Mouse (Mus musculus) midbrain, postnatal 0 days (tissue): ENCODE data around the gene Cd63. TPM values are rescaled to one million over a fixed set of nuclear protein-coding genes. Genes with fewer than 3 reads are reported as not detected.

ENCODE experiments used
- ATAC-seq: fragments of 200-750 bp; cut with Nextera tagmentation; 2 replicates; pipeline ENCODE4 v1.8.0; 2017; ENCODE audit warnings: moderate number of reproducible peaks, mild to moderate bottlenecking, moderate TSS enrichment, moderate library complexity; ENCODE audit not compliant: low FRiP score
- DNase-seq: peaks from one replicate; pipeline ENCODE4 v3.0.0-alpha.2; 2015; ENCODE audit warnings: low spot score
- H3K27ac ChIP-seq: fragments of 300-500 bp; sonication (generic); 2 replicates; pipeline ENCODE4 v1.5.1; 2014; ENCODE audit warnings: low read depth, mild to moderate bottlenecking, low read length, mixed read lengths
- H3K27me3 ChIP-seq: fragments of 300-500 bp; sonication (generic); 2 replicates; pipeline ENCODE4 v1.6.1; 2014; ENCODE audit warnings: low read length, control low read depth, mixed read lengths; ENCODE audit not compliant: insufficient read depth
- H3K36me3 ChIP-seq: fragments of 300-500 bp; sonication (generic); 2 replicates; pipeline ENCODE4 v1.6.1; 2014; ENCODE audit warnings: low read length, control low read depth, mixed read lengths; ENCODE audit not compliant: insufficient read depth
- H3K4me1 ChIP-seq: fragments of 300-500 bp; sonication (generic); 2 replicates; pipeline ENCODE4 v1.6.1; 2014; ENCODE audit warnings: mild to moderate bottlenecking, control low read depth, antibody characterized with exemption, low read length, mixed read lengths; ENCODE audit not compliant: insufficient read depth
- H3K4me2 ChIP-seq: fragments of 300-500 bp; sonication (generic); 2 replicates; pipeline ENCODE4 v1.6.1; 2014; ENCODE audit warnings: low read depth, mild to moderate bottlenecking, low read length, mixed read lengths; ENCODE audit not compliant: poor library complexity, severe bottlenecking
- H3K4me3 ChIP-seq: fragments of 300-500 bp; sonication (generic); 2 replicates; pipeline ENCODE4 v1.5.1; 2014; ENCODE audit warnings: low read depth, mild to moderate bottlenecking, low read length, moderate library complexity
- H3K9ac ChIP-seq: fragments of 300-500 bp; sonication (generic); replicated peaks from 2 replicates; pipeline ENCODE4 v1.6.1; 2014; ENCODE audit warnings: mild to moderate bottlenecking, low read length, moderate library complexity, mixed read lengths; ENCODE audit not compliant: poor library complexity, severe bottlenecking
- H3K9me3 ChIP-seq: fragments of 300-500 bp; sonication (generic); 2 replicates; pipeline ENCODE4 v1.6.1; 2016; ENCODE audit warnings: low read length, control low read depth
- CTCF ChIP-seq: IDR thresholded peaks from 2 replicates; pipeline ENCODE4 v1.5.1; 2016; ENCODE audit warnings: antibody characterized with exemption, mild to moderate bottlenecking
- WGBS: fragments of 180-500 bp; shearing (Covaris S2); extraction: QIAGEN DNeasy Blood & Tissue Kit; methylation state at CpG from one replicate; pipeline ENCODE4 v1.1.7; 2014; 5-methylcytosine and 5-hydroxymethylcytosine counted together
- polyA plus RNA-seq: library from polyadenylated mRNA; unstranded; fragments of >200 nt; fragmentation: Nextera tagmentation; extraction: Ambion mirVana; gene quantifications from 2 replicates; pipeline ENCODE4 v1.2.1, GENCODE M21; 2015
- total RNA-seq: library from RNA; depleted of rRNA; stranded (reverse); fragments of >200 nt; gene quantifications from 2 replicates; pipeline ENCODE4 v1.2.3, GENCODE M21; 2014

The Cd63 gene
- total and polyA plus RNA-seq, 2 experiments from 2014 or later: 16.6 to 238 TPM

DNA sequence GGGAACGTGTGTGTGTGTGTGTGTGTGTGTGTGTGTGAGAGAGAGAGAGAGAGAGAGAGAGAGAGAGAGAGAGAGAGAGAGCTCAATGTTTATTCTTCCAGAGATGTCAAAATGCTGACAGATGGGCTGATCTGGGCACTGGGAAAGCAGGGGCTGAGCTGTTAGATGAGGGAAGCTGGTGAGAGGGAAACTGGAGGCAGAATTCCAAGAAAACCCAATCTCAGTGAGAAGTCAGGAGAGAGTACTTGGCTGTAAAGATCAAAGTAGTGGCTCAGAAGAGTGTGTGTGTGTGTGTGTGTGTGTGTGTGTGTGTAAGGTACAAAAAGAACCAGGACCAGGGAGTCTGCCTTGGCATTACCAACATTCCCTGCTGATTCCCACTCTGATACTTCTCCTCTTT is 3.3 kb upstream of the Cd63 start:
- ATAC-seq (no peak), DNase-seq (peak; percentile 46)
- H3K36me3 ChIP-seq: no peaks in the 10 kb centered on the region
- H3K27me3 ChIP-seq: peaks cover 10% of the 10 kb centered on the region; the same call in 1 of the 2 replicates
- no peak overlapping the region for H3K27ac ChIP-seq
- H3K9me3 ChIP-seq: no peaks in the 10 kb centered on the region
- H3K4me1 ChIP-seq: peaks cover 2% of the 10 kb centered on the region; the same call in 1 of the 2 replicates
- no peak overlapping the region for H3K4me3 ChIP-seq
- 8% methylated on average over 1 of the region's 1 CpGs for WGBS
- H3K9ac ChIP-seq: no peak overlapping the region
- no peak overlapping the region for H3K4me2 ChIP-seq
- no peak for TF ChIP-seq CTCF

DNA sequence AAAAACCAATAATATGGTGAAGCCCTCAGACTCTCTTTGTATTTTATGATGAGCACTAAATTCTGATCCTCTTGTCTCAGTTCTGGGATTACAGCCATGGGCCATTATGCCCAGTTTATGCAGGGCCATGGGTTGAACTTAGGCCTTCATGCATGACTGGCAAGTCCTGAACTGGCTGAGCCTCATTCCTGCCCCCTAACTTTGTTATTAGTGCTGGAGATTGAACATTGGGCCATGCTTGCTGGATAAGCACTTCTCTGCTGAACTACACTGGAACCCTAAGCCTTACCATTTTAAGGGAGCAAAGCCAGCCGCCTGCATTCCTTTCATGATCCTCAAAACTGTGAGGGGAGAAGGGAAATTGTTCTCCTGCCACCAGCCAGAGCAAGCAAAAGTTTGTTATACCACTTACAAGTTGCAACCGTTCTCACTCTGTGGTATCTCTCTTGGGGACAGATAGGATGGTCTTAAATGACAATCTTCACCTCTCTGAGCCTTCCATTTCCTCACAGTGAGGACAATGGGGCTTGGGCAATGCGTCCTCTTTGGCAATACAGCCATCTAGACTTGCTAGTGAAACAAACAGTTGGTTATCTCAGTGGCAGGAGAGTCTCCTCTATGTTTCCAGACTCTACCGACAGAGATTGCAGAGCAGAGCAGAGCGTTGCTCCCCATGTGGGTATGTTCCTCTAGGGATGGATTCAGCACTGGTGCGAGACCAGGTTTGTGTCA is 864 bp upstream of the Cd63 start:
- DNase-seq (no peak), ATAC-seq (no peak)
- no peaks in the 10 kb centered on the region for H3K36me3 ChIP-seq
- TF ChIP-seq CTCF: no peak
- H3K4me3 ChIP-seq: no peak overlapping the region
- WGBS: 83% methylated on average over 6 of the region's 6 CpGs
- H3K4me2 ChIP-seq: no peak overlapping the region
- H3K27ac ChIP-seq: no peak overlapping the region
- H3K9ac ChIP-seq: no peak overlapping the region
- peaks cover 10% of the 10 kb centered on the region; the same call in 1 of the 2 replicates for H3K27me3 ChIP-seq
- no peaks in the 10 kb centered on the region for H3K4me1 ChIP-seq
- H3K9me3 ChIP-seq: no peaks in the 10 kb centered on the region

DNA sequence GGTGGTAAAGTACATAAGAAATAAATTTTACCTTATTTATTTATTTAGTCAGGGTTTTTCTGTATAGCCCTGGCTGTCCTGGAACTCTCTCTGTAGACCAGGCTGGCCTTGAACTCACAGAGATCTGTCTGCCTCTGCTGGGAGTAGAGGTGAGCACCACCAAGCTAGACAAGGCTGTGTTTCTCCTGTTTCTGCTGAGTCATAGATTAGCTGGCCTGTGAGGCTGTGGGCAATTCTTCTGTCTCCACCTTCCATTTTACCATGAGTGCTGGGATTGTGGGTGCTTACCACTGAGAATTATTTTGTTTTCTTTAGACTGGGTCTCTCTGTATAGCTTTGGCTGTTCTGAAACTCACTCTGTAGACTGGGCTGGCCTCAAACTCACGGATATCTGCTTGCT is 620 bp downstream of the Cd63 start:
- no peaks in the 10 kb centered on the region for H3K9me3 ChIP-seq
- no peaks in the 10 kb centered on the region for H3K4me1 ChIP-seq
- no peak overlapping the region for H3K27ac ChIP-seq
- H3K4me3 ChIP-seq: no peak overlapping the region
- TF ChIP-seq CTCF: no peak
- WGBS: 81% methylated on average over 1 of the region's 1 CpGs
- H3K4me2 ChIP-seq: no peak overlapping the region
- no peak overlapping the region for H3K9ac ChIP-seq
- no peak for DNase-seq
- 0 out of 2 replicates have a peak, but pooled peaks cover 4% of the 10 kb centered on the region for H3K27me3 ChIP-seq
- no peak for ATAC-seq
- H3K36me3 ChIP-seq: no peaks in the 10 kb centered on the region

DNA sequence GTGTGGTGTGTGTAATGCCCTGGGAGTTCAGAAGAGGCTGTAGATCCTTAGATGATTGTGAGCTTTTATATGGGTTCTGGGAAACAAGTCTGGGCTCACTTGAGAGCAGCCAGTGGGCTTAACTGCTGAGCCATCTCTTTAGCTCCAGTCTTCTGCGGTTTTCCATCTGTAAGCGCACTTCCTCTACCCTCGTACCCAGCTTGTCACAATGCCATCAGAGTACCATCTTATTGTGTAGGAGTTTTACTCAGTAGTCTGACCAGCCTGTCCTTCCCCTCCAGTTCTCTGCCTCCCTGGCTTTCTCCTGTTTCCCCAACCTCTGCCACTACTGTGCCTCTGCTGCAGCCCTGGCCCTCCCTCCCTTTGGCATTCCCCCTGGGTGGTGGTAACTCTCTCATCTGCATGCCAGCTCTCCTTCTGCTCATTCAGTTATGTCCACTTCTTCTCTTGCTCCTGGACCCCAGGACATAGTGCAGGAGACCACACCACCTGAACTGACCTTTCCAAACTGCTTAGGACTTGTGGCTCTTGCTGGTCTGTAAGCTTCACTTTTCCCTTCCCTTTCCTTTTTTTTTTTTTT is 1.7 kb downstream of the Cd63 start:
- H3K9ac ChIP-seq: no peak overlapping the region
- no peak overlapping the region for H3K27ac ChIP-seq
- no peaks in the 10 kb centered on the region for H3K27me3 ChIP-seq
- H3K36me3 ChIP-seq: no peaks in the 10 kb centered on the region
- H3K4me3 ChIP-seq: no peak overlapping the region
- no peak for TF ChIP-seq CTCF
- no peaks in the 10 kb centered on the region for H3K9me3 ChIP-seq
- no peak for DNase-seq
- H3K4me2 ChIP-seq: no peak overlapping the region
- 71% methylated on average over 3 of the region's 3 CpGs for WGBS
- H3K4me1 ChIP-seq: no peaks in the 10 kb centered on the region
- no peak for ATAC-seq

DNA sequence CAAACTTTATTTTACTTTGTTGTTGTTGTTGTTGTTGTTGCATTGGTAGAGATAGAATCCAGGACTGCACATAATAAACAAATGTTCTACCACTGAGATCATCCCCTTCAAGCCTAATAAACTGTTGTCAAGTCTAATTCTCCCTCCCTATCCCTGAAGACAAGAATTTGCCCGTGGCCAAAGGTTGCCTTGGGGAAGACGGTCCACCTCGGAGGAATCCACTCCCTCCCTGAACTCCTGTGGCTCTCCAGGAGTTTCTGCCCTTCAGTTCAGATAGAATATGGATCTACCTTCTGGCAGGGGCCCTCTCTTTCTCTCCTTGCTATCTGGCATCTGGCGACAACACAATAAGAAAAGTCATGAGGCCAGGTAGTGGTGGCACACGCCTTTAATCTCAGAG is 4.0 kb downstream of the Cd63 start:
- no peak overlapping the region for H3K4me3 ChIP-seq
- no peak overlapping the region for H3K9ac ChIP-seq
- H3K9me3 ChIP-seq: no peaks in the 10 kb centered on the region
- no peaks in the 10 kb centered on the region for H3K27me3 ChIP-seq
- ATAC-seq: no peak
- no peak for TF ChIP-seq CTCF
- whole genome bisulfite sequencing: 72% methylated on average over 5 of the region's 5 CpGs
- no peak for DNase-seq
- H3K4me1 ChIP-seq: no peaks in the 10 kb centered on the region
- no peaks in the 10 kb centered on the region for H3K36me3 ChIP-seq
- H3K4me2 ChIP-seq: no peak overlapping the region
- H3K27ac ChIP-seq: no peak overlapping the region

DNA sequence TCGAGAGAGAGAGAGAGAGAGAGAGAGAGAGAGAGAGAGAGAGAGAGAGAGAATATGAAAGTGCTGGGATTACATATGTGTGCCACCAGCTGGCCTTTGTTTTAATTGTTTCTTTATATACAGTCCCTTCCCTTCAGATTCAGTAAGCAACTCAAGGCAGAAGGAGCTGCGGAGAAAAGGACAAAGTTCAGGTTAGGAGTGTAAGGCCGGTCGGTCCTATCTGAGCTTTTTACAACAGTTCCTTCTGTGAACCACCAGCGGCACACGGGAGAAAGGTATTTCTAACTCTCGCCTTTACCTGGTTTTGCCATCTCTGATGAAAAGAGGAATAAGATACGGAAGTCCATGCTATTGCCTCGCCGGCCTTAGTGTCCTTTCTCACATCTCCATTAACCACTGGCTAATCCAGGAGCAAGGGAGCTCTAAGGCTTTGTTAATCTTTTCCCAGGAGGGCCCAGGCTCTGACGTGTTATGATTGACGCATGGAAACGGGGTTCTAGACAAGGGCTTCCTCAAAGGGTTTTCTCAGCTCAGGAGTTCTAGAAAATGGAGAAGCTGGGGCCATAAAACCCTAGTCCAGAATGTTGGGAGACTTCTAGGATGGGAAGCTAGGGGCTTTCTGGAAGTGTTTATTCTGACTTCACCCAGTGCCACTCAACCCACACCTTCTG is 8.1 kb downstream of the Cd63 start:
- WGBS: 53% methylated on average over 13 of the region's 13 CpGs
- no peak for DNase-seq
- Histone ChIP-seq H3K36me3 (no peaks in the 10 kb centered on the region), H3K9ac (peak overlapping the region; percentile 77; the same call in 1 of the 2 replicates), H3K27ac (peak overlapping the region; percentile 49), H3K27me3 (no peaks in the 10 kb centered on the region), H3K9me3 (no peaks in the 10 kb centered on the region), H3K4me1 (peaks cover 5% of the 10 kb centered on the region; the same call in 1 of the 2 replicates), H3K4me3 (peak overlapping the region; percentile 83), H3K4me2 (peak overlapping the region; percentile 73)
- ATAC-seq: no peak
- no peak for TF ChIP-seq CTCF
